Mouse (Mus musculus) bone marrow, adult 2 months (tissue): ENCODE data around the gene Efcab10.
A peak's percentile ranks its signal among the peaks of the same experiment; 100 is the strongest.

Experiments used
- CTCF ChIP-seq: fragments of 200-500 bp; IDR thresholded peaks from 2 replicates; pipeline ENCODE4 v1.5.1; 2011; ENCODE audit warnings: low read length, control low read depth; ENCODE audit not compliant: control insufficient read depth, insufficient read depth
- POLR2A ChIP-seq: fragments of 200-500 bp; IDR thresholded peaks from 2 replicates; pipeline ENCODE4 v1.6.1; 2011; ENCODE audit warnings: low read depth, mild to moderate bottlenecking, control low read depth, low read length, borderline replicate concordance; ENCODE audit not compliant: control insufficient read depth

DNA sequence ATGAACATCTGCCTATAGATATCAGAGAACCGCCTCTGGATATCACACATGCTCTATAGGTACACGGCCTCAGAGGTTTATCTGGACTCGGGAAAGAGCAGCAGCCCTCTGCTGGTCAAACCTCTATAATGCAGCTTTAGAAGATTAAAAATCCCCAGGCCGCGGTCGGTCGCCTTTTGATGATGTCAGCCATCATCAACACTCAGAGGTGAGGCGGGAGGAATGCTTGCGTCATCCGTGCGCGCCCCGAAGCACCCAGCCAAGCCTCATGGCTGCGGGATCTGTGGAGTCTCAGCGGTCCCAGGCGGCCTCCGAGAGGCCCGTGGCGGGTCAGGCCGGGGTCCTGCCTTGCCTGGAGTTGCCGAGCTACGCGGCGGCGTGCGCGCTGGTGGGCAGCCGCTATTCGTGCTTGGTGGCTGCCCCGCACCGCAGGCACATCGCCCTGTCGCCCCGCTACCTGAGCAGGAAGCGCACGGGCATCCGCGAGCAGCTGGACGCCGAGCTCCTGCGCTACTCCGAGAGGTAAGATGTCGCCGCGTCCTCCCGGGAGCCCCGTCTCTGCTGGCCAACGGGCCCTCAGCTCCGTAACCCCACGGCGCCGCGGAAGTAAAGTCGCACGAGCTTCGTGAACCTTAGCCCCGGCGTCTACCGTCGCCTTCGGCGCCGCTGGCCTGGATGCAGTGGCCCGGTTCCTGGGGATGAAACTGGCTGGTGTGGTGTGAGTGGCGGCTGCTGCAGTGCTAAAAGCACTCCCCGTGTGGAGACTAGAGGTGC, 34.9 kb downstream of the Efcab10 start, which contains the start of gene Twistnb:
- peak; percentile 54 for TF ChIP-seq CTCF
- TF ChIP-seq POLR2A: peak; percentile 73; the same call in 1 of the 2 replicates
